Mouse (Mus musculus): ENCODE measurements around the gene Gm26558. TPM values are rescaled to one million over a fixed set of nuclear protein-coding genes. Genes with fewer than 3 reads are reported as not detected.

The Gm26558 gene
- polyA plus RNA-seq, 1 experiment = 0.43 TPM

DNA sequence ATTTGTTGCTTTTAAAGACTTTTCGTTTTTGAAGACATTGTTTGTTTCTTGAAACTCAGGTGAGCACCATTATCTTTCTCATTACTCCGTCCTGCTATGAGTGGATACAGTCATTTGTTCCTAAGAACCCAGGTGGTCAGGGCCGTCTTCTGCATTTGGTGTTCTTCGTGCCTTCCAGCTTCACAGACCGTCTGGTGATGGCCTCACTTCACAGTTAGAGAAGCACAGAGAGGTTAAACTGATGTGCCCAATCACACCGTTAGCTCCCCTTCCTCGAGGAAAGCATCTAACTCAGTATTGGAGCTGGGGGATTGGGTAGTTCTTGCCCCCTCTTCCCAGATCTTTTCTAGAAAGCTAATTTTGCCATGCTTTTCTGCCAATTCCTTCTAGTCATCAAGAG lies 5.1 kb upstream of the Gm26558 start:
- no peak for DNase-seq
- Histone ChIP-seq H3K27ac (ENCODE audit: insufficient read depth, low read length) (no peak overlapping the region), H3K27me3 (ENCODE audit: control insufficient read depth, insufficient read depth, low read length) (no peaks in the 10 kb centered on the region), H3K4me1 (ENCODE audit: control insufficient read depth, insufficient read depth, low read length) (no peaks in the 10 kb centered on the region), H3K4me3 (replicated peaks; ENCODE audit: insufficient read depth, low read depth, low read length) (no peak overlapping the region)
- no peak for TF ChIP-seq CTCF (IDR thresholded peaks at IDR 0.05; ENCODE audit: borderline replicate concordance, insufficient read depth, low read depth, low read length)
- TF ChIP-seq POLR2A (IDR thresholded peaks at IDR 0.05; ENCODE audit: borderline replicate concordance, insufficient read depth, low read length) = no peak
- WGBS = 88% methylated on average over 7 of the region's 7 CpGs

DNA sequence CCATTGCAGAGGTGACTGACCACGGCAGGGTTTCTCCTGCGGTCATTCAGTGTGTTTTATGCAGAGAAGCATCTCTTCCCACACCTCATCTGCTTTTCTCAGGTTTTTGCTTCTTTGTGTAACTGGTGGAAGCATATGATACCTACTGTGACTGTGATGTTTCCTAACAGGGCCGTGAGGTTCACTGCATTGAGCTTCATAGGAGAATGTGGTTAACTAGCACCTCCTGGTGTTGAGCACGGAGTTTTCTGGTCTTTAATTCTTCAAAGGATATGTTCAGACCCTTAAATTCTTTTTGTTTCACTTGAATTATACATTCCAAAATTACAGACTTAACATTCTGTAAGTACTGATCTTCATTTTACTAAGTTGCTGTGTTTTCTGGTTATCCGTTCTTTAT lies 1.9 kb upstream of the Gm26558 start:
- Histone ChIP-seq H3K27ac (ENCODE audit: insufficient read depth, low read length) (no peak overlapping the region), H3K4me1 (ENCODE audit: control insufficient read depth, insufficient read depth, low read length) (no peaks in the 10 kb centered on the region), H3K4me3 (replicated peaks; ENCODE audit: insufficient read depth, low read depth, low read length) (no peak overlapping the region), H3K27me3 (ENCODE audit: control insufficient read depth, insufficient read depth, low read length) (no peaks in the 10 kb centered on the region)
- no peak for TF ChIP-seq POLR2A (IDR thresholded peaks at IDR 0.05; ENCODE audit: borderline replicate concordance, insufficient read depth, low read length)
- no peak for TF ChIP-seq CTCF (IDR thresholded peaks at IDR 0.05; ENCODE audit: borderline replicate concordance, insufficient read depth, low read depth, low read length)
- no peak for DNase-seq
- 70% methylated on average over 5 of the region's 5 CpGs for WGBS

DNA sequence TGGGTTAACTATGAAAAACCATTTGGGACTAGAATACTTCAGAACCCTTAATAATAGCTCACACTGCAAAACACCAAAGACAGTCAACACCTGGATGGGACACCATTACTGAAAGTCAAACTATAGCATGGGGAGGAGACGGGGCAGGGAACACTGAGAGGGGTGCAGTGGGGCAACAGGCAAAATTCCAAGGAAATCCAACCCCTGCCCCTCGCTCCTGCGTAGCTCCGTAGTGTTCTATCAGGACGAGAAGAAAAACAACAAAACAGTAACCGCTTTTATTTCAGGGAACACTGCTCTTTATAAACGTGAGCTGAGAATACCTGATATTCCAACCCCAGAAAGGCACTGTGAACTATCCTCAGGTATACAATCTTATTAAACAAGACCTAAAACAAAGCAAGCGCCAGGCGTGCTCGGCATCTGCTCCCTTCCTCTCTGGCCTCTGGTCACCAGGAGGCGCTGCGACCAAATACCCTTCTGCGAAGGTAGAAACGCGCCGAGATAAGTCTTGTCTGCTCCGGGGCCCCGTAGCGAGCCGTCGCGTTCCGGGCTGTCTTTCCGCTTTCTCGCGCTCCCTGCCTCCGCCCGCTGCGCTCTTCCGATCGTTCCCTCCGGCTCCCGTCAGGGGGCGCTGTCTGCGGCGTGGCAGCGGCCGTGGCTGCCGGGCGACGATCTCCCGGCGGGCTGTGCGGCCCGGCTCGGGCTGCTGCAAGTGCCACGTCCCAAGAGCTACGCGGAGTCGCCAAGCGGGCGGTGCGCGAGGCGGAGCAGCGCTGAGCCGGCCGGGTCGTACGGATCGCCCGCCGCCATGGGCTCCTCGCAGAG lies 807 bp downstream of the Gm26558 start, which contains the start of gene Gorasp2:
Gorasp2 (plus strand) TSS at position 690 of the 828 bp plus-strand sequence.
- WGBS = 1% methylated on average over 64 of the region's 64 CpGs
- Histone ChIP-seq H3K4me1 (ENCODE audit: control insufficient read depth, insufficient read depth, low read length) (no peaks in the 10 kb centered on the region), H3K4me3 (replicated peaks; ENCODE audit: insufficient read depth, low read depth, low read length) (peak within 1 kb of the TSS; percentile 82), H3K27me3 (ENCODE audit: control insufficient read depth, insufficient read depth, low read length) (no peaks in the 10 kb centered on the region), H3K27ac (ENCODE audit: insufficient read depth, low read length) (peak within 1 kb of the TSS; percentile 31; the same call in 1 of the 2 replicates)
- TF ChIP-seq CTCF (IDR thresholded peaks at IDR 0.05; ENCODE audit: borderline replicate concordance, insufficient read depth, low read depth, low read length) (peak; percentile 81), POLR2A (IDR thresholded peaks at IDR 0.05; ENCODE audit: borderline replicate concordance, insufficient read depth, low read length) (peak; percentile 77)
- DNase-seq = peak; percentile 97

DNA sequence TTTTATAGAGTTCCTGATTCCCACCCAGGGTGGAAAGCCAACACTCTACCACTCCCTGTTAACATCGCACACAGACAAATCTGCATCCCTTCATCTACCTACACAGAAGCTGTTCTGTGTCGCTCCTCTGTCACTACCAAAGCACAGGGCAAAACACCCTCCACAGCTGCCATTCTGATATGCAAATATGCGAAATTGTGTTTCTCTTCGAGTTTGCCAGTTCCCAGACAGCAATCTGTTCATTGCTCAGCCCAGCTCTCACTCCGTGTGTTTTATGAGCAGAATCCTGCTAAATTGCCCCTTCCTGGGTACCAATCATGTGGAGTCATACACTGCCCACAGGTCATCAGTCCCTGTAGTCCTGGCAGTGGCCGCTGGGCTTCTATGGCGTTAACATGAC lies 4.8 kb downstream of the Gm26558 start:
- H3K4me1 ChIP-seq (ENCODE audit: control insufficient read depth, insufficient read depth, low read length) = no peaks in the 10 kb centered on the region
- H3K27ac ChIP-seq (ENCODE audit: insufficient read depth, low read length) = no peak overlapping the region
- H3K4me3 ChIP-seq (replicated peaks; ENCODE audit: insufficient read depth, low read depth, low read length) = no peak overlapping the region
- TF ChIP-seq CTCF (IDR thresholded peaks at IDR 0.05; ENCODE audit: borderline replicate concordance, insufficient read depth, low read depth, low read length) (no peak), POLR2A (IDR thresholded peaks at IDR 0.05; ENCODE audit: borderline replicate concordance, insufficient read depth, low read length) (no peak)
- 66% methylated on average over 7 of the region's 7 CpGs for WGBS
- no peaks in the 10 kb centered on the region for H3K27me3 ChIP-seq (ENCODE audit: control insufficient read depth, insufficient read depth, low read length)
- DNase-seq = no peak

DNA sequence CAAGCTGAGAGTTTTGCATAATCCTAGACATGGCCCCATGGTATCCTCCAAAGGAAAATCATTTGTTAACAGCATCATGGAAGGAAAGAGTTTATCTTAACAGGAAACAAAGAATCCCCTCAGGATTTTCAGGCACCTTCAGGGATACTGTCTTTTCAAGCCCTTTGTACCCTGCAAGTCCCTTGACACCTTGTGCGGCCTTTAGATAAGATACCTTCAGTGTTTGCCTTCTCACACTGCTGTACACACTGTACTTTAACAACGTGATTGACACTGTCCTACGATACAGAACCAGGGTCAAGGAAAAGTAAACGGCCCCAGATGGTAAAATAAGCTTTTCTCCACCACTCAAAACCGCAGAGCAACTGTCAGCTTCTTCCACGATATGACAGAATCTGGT lies 10.1 kb downstream of the Gm26558 start:
- no peak for DNase-seq
- WGBS = 79% methylated on average over 6 of the region's 6 CpGs
- H3K4me3 ChIP-seq (replicated peaks; ENCODE audit: insufficient read depth, low read depth, low read length) = no peak overlapping the region
- no peak overlapping the region for H3K27ac ChIP-seq (ENCODE audit: insufficient read depth, low read length)
- no peaks in the 10 kb centered on the region for H3K4me1 ChIP-seq (ENCODE audit: control insufficient read depth, insufficient read depth, low read length)
- no peak for TF ChIP-seq POLR2A (IDR thresholded peaks at IDR 0.05; ENCODE audit: borderline replicate concordance, insufficient read depth, low read length)
- TF ChIP-seq CTCF (IDR thresholded peaks at IDR 0.05; ENCODE audit: borderline replicate concordance, insufficient read depth, low read depth, low read length) = no peak
- H3K27me3 ChIP-seq (ENCODE audit: control insufficient read depth, insufficient read depth, low read length) = no peaks in the 10 kb centered on the region

DNA sequence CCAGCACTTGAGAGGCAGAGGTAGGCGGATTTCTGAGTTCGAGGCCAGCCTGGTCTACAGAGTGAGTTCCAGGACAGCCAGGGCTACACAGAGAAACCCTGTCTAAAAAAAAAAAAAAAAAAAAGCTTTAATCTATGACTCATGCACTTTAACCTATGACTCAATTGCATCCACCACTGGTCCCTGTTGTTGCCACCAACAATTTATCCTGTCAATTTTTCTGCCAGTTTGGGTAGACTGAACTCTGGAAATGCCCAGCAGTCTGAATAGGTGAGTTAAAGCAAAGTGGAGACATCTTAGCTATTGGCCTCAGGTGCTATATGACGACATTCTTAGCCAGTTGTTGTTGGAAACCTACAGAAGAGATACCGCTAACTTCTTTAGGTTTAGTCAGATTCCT lies 12.4 kb downstream of the Gm26558 start:
- Histone ChIP-seq H3K27ac (ENCODE audit: insufficient read depth, low read length) (no peak overlapping the region), H3K4me3 (replicated peaks; ENCODE audit: insufficient read depth, low read depth, low read length) (no peak overlapping the region), H3K4me1 (ENCODE audit: control insufficient read depth, insufficient read depth, low read length) (no peaks in the 10 kb centered on the region), H3K27me3 (ENCODE audit: control insufficient read depth, insufficient read depth, low read length) (no peaks in the 10 kb centered on the region)
- TF ChIP-seq POLR2A (IDR thresholded peaks at IDR 0.05; ENCODE audit: borderline replicate concordance, insufficient read depth, low read length) = no peak
- no peak for TF ChIP-seq CTCF (IDR thresholded peaks at IDR 0.05; ENCODE audit: borderline replicate concordance, insufficient read depth, low read depth, low read length)
- DNase-seq = no peak
- 91% methylated on average over 4 of the region's 4 CpGs for WGBS

DNA sequence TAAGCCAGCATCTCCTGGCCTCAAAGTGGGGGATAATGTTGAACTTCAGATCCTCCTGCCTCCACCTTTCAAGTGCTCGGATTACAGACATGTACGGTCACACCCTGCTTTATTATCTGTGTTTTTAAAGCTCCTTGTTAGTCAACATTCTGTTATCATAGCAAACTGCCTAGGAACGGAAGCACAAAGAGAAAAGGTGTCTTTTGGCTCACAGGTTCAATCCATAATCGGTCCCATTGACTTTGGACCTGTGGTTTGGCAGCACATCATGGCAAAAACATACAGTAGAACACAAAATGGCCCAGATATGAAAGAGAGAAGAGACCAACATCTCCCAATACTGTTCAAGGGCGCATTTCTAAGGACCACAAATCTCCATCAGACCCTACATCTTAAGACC lies 13.6 kb downstream of the Gm26558 start:
- no peak overlapping the region for H3K27ac ChIP-seq (ENCODE audit: insufficient read depth, low read length)
- WGBS = 89% methylated on average over 5 of the region's 5 CpGs
- no peak overlapping the region for H3K4me3 ChIP-seq (replicated peaks; ENCODE audit: insufficient read depth, low read depth, low read length)
- no peak for TF ChIP-seq CTCF (IDR thresholded peaks at IDR 0.05; ENCODE audit: borderline replicate concordance, insufficient read depth, low read depth, low read length)
- TF ChIP-seq POLR2A (IDR thresholded peaks at IDR 0.05; ENCODE audit: borderline replicate concordance, insufficient read depth, low read length) = no peak
- DNase-seq = no peak
- H3K27me3 ChIP-seq (ENCODE audit: control insufficient read depth, insufficient read depth, low read length) = no peaks in the 10 kb centered on the region
- H3K4me1 ChIP-seq (ENCODE audit: control insufficient read depth, insufficient read depth, low read length) = no peaks in the 10 kb centered on the region

DNA sequence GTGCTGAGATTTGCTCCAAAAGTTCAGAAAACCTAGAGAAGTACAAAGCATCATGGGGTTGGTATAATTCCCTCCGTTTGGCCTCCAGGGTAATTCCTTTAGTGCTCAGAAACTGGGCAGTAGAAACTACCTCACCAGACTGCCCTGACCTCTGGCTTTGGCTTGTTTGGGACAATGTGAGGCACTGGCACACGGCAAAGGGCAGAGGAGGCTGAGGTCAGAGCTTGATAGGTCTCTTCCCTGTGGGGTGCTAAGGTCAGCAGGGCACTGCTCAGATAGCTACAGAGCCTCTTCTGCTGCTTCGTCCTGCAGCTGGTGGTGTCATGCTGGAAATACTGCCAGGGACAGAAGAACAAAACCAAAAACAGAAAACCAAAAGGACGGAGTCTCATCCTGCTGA lies 14.2 kb downstream of the Gm26558 start:
- TF ChIP-seq POLR2A (IDR thresholded peaks at IDR 0.05; ENCODE audit: borderline replicate concordance, insufficient read depth, low read length) (no peak), CTCF (IDR thresholded peaks at IDR 0.05; ENCODE audit: borderline replicate concordance, insufficient read depth, low read depth, low read length) (no peak)
- H3K4me3 ChIP-seq (replicated peaks; ENCODE audit: insufficient read depth, low read depth, low read length) = no peak overlapping the region
- H3K27ac ChIP-seq (ENCODE audit: insufficient read depth, low read length) = no peak overlapping the region
- H3K4me1 ChIP-seq (ENCODE audit: control insufficient read depth, insufficient read depth, low read length) = no peaks in the 10 kb centered on the region
- no peaks in the 10 kb centered on the region for H3K27me3 ChIP-seq (ENCODE audit: control insufficient read depth, insufficient read depth, low read length)
- DNase-seq = no peak
- 37% methylated on average over 4 of the region's 4 CpGs for WGBS

Measured in cerebellum, adult 2 months (tissue).